Mouse (Mus musculus) embryonic stem cell, embryonic (primary cell): ENCODE data around the gene Podnl1.

Source experiments
- CTCF ChIA-PET, 4 experiments: fragments of 300-600 bp in 2 of 4; fragments of 350-600 bp in 2 of 4; sonication (Branson Sonifier 250); formaldehyde crosslinking; loops; one replicate each; lab custom pipeline; 2022; ENCODE audit warnings: inconsistent platforms in 2 of 4; lab: Charles Lee
- POLR2A ChIA-PET, 4 experiments: fragments of 300-600 bp in 2 of 4; fragments of 350-600 bp in 2 of 4; sonication (Branson Sonifier 250); formaldehyde crosslinking; loops; one replicate each; lab custom pipeline; 2022; ENCODE audit warnings: antibody characterized with exemption in 4 of 4, inconsistent platforms in 1 of 4; lab: Charles Lee

The Podnl1 gene

GRCm38 (mm10) chr8:84125656-84126055 lies at the start of gene Podnl1:
Gene Podnl1, plus strand, starts transcription at chr8:84125989.
- CTCF ChIA-PET, result interaction anchor here in 2 of 4 experiments (0.7 to 1.0 kb wide), 2 partner anchors 9 to 37 kb away, joined by 3 to 5 read pairs; no protein-coding TSS in a partner anchor
- POLR2A ChIA-PET, result interaction anchor here in 3 of 4 experiments (0.6 to 3.9 kb wide), 8 partner anchors 9 to 698 kb away, joined by 3 to 12 read pairs (median 4); partner anchors contain the start of genes Dcaf15 (in 2 of the 3) and Rfx1 (in 1 of the 3)

- POLR2A ChIA-PET, result interaction anchor here in 3 of 4 experiments (0.6 to 8.4 kb wide), 24 partner anchors 8 to 1724 kb away, joined by 3 to 88 read pairs (median 4); partner anchors contain the start of genes Rfx1 (in 3 of the 3), Dcaf15 (in 2 of the 3), 4930432K21Rik (in 1 of the 3) and Cc2d1a (in 1 of the 3)
- CTCF ChIA-PET, result interaction anchor here in 3 of 4 experiments (0.6 to 1.4 kb wide), 9 partner anchors 16 to 161 kb away, joined by 3 to 5 read pairs (median 3); no protein-coding TSS in a partner anchor
Observed at GRCm38 (mm10) chr8:84076412-84076811, 49.4 kb upstream of the Podnl1 start.

- CTCF ChIA-PET, result interaction anchor here in 3 of 4 experiments (0.6 to 1.4 kb wide), 8 partner anchors 16 to 286 kb away, joined by 3 to 5 read pairs (median 3); no protein-coding TSS in a partner anchor
- POLR2A ChIA-PET, result interaction anchor here in 3 of 4 experiments (0.6 to 8.4 kb wide), 18 partner anchors 9 to 424 kb away, joined by 3 to 88 read pairs (median 5); partner anchors contain the start of genes Rfx1 (in 3 of the 3), Dcaf15 (in 2 of the 3), Gipc1 (in 1 of the 3) and Gm10643 (in 1 of the 3)
Observed at GRCm38 (mm10) chr8:84076849-84077248, 48.9 kb upstream of the Podnl1 start.

- CTCF ChIA-PET, result no interaction called here
- POLR2A ChIA-PET, result interaction anchor here in 1 of 4 experiments (6.6 kb wide), 1 partner anchor 14 kb away, joined by 88 read pairs; the partner anchor contains the start of genes Gm10643 and Rfx1
Observed at GRCm38 (mm10) chr8:84079206-84079605, 46.6 kb upstream of the Podnl1 start.

GRCm38 (mm10) chr8:84083829-84084241 lies 42.0 kb upstream of the Podnl1 start:
- CTCF ChIA-PET, result interaction anchor here (0.5 to 2.0 kb wide), 6 partner anchors 44 to 346 kb away, joined by 3 to 4 read pairs (median 4); no protein-coding TSS in a partner anchor
- POLR2A ChIA-PET, result interaction anchor here in 3 of 4 experiments (0.5 to 1.7 kb wide), 14 partner anchors 9 to 118 kb away, joined by 3 to 13 read pairs (median 4); partner anchors contain the start of genes Dcaf15 (in 1 of the 3) and Rfx1 (in 1 of the 3)

GRCm38 (mm10) chr8:84084341-84085115 lies 41.3 kb upstream of the Podnl1 start:
- ChIA-PET POLR2A (interaction anchor here in 3 of 4 experiments (0.5 to 1.7 kb wide), 13 partner anchors 9 to 118 kb away, joined by 3 to 13 read pairs (median 4); partner anchors contain the start of genes Dcaf15 (in 1 of the 3) and Rfx1 (in 1 of the 3)), CTCF (interaction anchor here (0.5 to 2.0 kb wide), 7 partner anchors 17 to 345 kb away, joined by 3 to 4 read pairs (median 3); no protein-coding TSS in a partner anchor)

- ChIA-PET CTCF (interaction anchor here in 1 of 4 experiments (0.9 kb wide), 1 partner anchor 18 kb away, joined by 3 read pairs; the partner anchor contains the start of gene Dcaf15), POLR2A (interaction anchor here in 2 of 4 experiments (1.1 to 1.9 kb wide), 5 partner anchors 10 to 21 kb away, joined by 3 to 8 read pairs (median 6); partner anchors contain the start of genes Dcaf15 (in 1 of the 2) and Rfx1 (in 1 of the 2))
Observed at GRCm38 (mm10) chr8:84087156-84087555, 38.6 kb upstream of the Podnl1 start.

- ChIA-PET CTCF (interaction anchor here in 2 of 4 experiments (0.6 to 1.0 kb wide), 3 partner anchors 17 to 166 kb away, joined by 3 to 4 read pairs (median 3); partner anchors contain the start of genes Dcaf15 (in 1 of the 2) and Podnl1 (in 1 of the 2)), POLR2A (interaction anchor here in 2 of 4 experiments (1.1 to 1.9 kb wide), 8 partner anchors 9 to 21 kb away, joined by 3 to 8 read pairs (median 5); partner anchors contain the start of genes Dcaf15 (in 2 of the 2) and Rfx1 (in 2 of the 2))
Observed at GRCm38 (mm10) chr8:84087821-84088220, 38.0 kb upstream of the Podnl1 start.

GRCm38 (mm10) chr8:84089277-84089676 lies 36.5 kb upstream of the Podnl1 start:
- CTCF ChIA-PET, result no interaction called here
- POLR2A ChIA-PET, result interaction anchor here in 1 of 4 experiments (0.6 to 1.8 kb wide), 3 partner anchors 14 to 45 kb away, joined by 3 to 5 read pairs (median 4); partner anchors contain the start of gene Dcaf15

- ChIA-PET CTCF (no interaction called here), POLR2A (interaction anchor here in 3 of 4 experiments (0.5 to 1.8 kb wide), 7 partner anchors 14 to 456 kb away, joined by 3 to 6 read pairs (median 4); partner anchors contain the start of genes Dcaf15 (in 1 of the 3), Gm10643 (in 1 of the 3) and Rfx1 (in 1 of the 3))
Observed at GRCm38 (mm10) chr8:84090585-84090984, 35.2 kb upstream of the Podnl1 start.

GRCm38 (mm10) chr8:84096061-84096460 lies 29.7 kb upstream of the Podnl1 start:
- ChIA-PET POLR2A (interaction anchor here (0.7 to 2.8 kb wide), 24 partner anchors 8 to 383 kb away, joined by 3 to 27 read pairs (median 4); partner anchors contain the start of genes Dcaf15 (in 4 of the 4), Rfx1 (in 2 of the 4), Asf1b (in 1 of the 4) and Gm10644 (in 1 of the 4)), CTCF (interaction anchor here in 3 of 4 experiments (0.5 to 0.9 kb wide), 4 partner anchors 26 to 471 kb away, joined by 3 to 9 read pairs (median 3); no protein-coding TSS in a partner anchor)

- CTCF ChIA-PET, result interaction anchor here in 1 of 4 experiments (1.4 kb wide), 1 partner anchor 29 kb away, joined by 4 read pairs; no protein-coding TSS in a partner anchor
- POLR2A ChIA-PET, result interaction anchor here in 1 of 4 experiments (0.6 kb wide), 1 partner anchor 172 kb away, joined by 3 read pairs; no protein-coding TSS in a partner anchor
Observed at GRCm38 (mm10) chr8:84098376-84098775, 27.4 kb upstream of the Podnl1 start.

- POLR2A ChIA-PET, result interaction anchor here in 3 of 4 experiments (0.5 to 1.6 kb wide), 4 partner anchors 10 to 139 kb away, joined by 3 read pairs; partner anchors contain the start of gene Rfx1 (in 1 of the 3)
- CTCF ChIA-PET, result interaction anchor here in 1 of 4 experiments (0.5 kb wide), 1 partner anchor 10 kb away, joined by 4 read pairs; no protein-coding TSS in a partner anchor
Observed at GRCm38 (mm10) chr8:84101476-84102270, 24.1 kb upstream of the Podnl1 start.

- ChIA-PET CTCF (interaction anchor here in 3 of 4 experiments (0.8 to 1.7 kb wide), 3 partner anchors 22 to 65 kb away, joined by 3 to 6 read pairs (median 3); no protein-coding TSS in a partner anchor), POLR2A (interaction anchor here in 3 of 4 experiments (0.9 to 3.2 kb wide), 25 partner anchors 8 to 379 kb away, joined by 3 to 59 read pairs (median 8); partner anchors contain the start of genes Rfx1 (in 2 of the 3), 4930432K21Rik (in 1 of the 3), Cc2d1a (in 1 of the 3) and Ccdc130 (in 1 of the 3))
Observed at GRCm38 (mm10) chr8:84103601-84104000, 22.2 kb upstream of the Podnl1 start.

GRCm38 (mm10) chr8:84104221-84104620 lies 21.6 kb upstream of the Podnl1 start:
- ChIA-PET CTCF (interaction anchor here in 3 of 4 experiments (0.6 to 1.7 kb wide), 21 partner anchors 8 to 626 kb away, joined by 3 to 9 read pairs (median 4); partner anchors contain the start of genes Asf1b (in 1 of the 3), Ccdc130 (in 1 of the 3), Gm10644 (in 1 of the 3) and Il27ra (in 1 of the 3)), POLR2A (interaction anchor here (0.6 to 3.2 kb wide), 101 partner anchors 8 to 1401 kb away, joined by 3 to 59 read pairs (median 4); partner anchors contain the start of genes Rfx1 (in 3 of the 4), 4930432K21Rik (in 2 of the 4), Mri1 (in 2 of the 4) and Rln3 (in 2 of the 4))
